Mouse (Mus musculus): ENCODE measurements around the gene Ankrd34c. TPM values are rescaled to one million over a fixed set of nuclear protein-coding genes. Genes with fewer than 3 reads are reported as not detected.

Gene Ankrd34c
- polyA plus RNA-seq, 1 experiment: not detected

DNA sequence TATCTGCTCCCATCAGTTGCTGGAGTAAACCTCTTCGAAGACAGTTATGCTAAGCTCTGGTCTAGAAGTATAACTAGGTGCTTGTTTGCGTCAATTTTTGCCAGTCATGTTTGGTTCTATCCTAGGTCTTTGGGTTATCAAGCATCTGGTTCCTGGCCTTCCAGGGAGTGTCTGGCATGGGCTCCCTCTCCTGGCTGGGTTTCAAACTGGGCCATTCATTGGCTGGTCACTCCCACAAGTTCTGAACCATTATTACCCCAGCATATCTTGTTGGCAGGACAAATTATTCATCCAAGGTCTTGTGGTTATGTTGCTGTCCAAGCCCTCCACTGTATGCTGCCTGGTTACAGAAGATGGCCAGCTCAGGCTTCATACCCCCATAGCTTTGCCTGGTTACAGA lies 44.6 kb downstream of the Ankrd34c start:
- H3K4me1 ChIP-seq (ENCODE audit: control insufficient read depth, insufficient read depth, low read length): no peaks in the 10 kb centered on the region
- no peak for TF ChIP-seq POLR2A (IDR thresholded peaks at IDR 0.05; ENCODE audit: insufficient read depth, low read depth, low read length)
- TF ChIP-seq CTCF (IDR thresholded peaks at IDR 0.05; ENCODE audit: insufficient read depth, low read depth, low read length): no peak
- no peak overlapping the region for H3K27ac ChIP-seq (ENCODE audit: insufficient read depth, low read depth, low read length)
- 100% methylated on average over 2 of the region's 2 CpGs for WGBS
- no peak overlapping the region for H3K4me3 ChIP-seq (ENCODE audit: insufficient read depth, low read depth, low read length)

DNA sequence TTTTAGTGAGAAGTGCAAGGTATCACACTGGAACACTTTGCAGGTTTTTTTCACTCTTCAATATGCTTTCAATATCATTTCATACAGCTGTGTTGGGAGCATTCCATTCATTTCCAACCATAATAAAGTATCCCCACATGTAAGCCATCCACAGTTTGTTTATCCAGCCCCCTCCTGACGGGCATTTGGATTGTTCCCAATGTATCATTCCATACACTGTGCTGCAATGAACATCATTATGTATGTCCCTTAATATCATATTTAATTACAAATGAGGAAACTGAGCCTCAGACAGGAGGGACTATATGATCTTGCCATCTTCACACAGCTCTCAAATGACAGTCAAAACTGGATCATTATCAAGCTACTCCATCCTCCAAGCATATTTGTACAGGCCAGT lies 49.1 kb downstream of the Ankrd34c start:
- no peak for TF ChIP-seq POLR2A (IDR thresholded peaks at IDR 0.05; ENCODE audit: insufficient read depth, low read depth, low read length)
- TF ChIP-seq CTCF (IDR thresholded peaks at IDR 0.05; ENCODE audit: insufficient read depth, low read depth, low read length): no peak
- WGBS: 84% methylated on average over 1 of the region's 1 CpGs
- Histone ChIP-seq H3K4me3 (ENCODE audit: insufficient read depth, low read depth, low read length) (no peak overlapping the region), H3K4me1 (ENCODE audit: control insufficient read depth, insufficient read depth, low read length) (no peaks in the 10 kb centered on the region), H3K27ac (ENCODE audit: insufficient read depth, low read depth, low read length) (no peak overlapping the region)

DNA sequence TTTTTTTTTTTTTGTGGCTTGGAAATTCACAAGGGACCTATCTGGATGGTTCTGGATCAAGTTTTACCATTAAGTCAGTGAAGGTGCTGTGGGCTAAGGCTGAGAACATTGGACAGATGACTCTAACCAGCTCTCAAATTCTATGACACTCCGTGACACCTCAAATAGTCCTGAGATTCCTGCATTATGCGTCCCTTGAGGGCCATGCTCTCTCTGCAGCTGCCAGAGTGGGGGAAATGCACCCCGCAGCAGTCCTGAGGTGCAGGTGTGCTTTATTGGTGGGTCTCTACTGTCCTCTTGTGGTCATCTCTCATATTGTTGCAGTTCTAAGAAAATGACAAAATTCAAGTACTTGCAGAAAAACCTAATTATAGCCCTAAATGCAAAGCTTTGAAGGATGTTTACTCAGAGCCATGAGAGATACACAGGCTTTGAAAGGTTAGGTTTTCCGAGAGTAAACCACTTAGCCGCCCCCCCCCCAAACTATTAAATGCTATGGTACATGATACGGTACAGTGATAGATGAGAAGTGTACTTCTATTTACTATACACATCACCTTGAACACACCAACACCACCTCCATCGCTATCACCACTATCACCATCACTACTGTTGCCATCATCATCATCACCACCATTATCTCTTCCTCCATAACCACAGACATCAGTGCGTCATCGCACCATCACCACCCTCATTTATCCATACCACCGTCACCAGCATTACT lies 50.6 kb downstream of the Ankrd34c start:
- 59% methylated on average over 10 of the region's 10 CpGs for WGBS
- H3K4me1 ChIP-seq (ENCODE audit: control insufficient read depth, insufficient read depth, low read length): no peaks in the 10 kb centered on the region
- TF ChIP-seq CTCF (IDR thresholded peaks at IDR 0.05; ENCODE audit: insufficient read depth, low read depth, low read length) (no peak), POLR2A (IDR thresholded peaks at IDR 0.05; ENCODE audit: insufficient read depth, low read depth, low read length) (no peak)
- H3K4me3 ChIP-seq (ENCODE audit: insufficient read depth, low read depth, low read length): no peak overlapping the region
- H3K27ac ChIP-seq (ENCODE audit: insufficient read depth, low read depth, low read length): no peak overlapping the region

DNA sequence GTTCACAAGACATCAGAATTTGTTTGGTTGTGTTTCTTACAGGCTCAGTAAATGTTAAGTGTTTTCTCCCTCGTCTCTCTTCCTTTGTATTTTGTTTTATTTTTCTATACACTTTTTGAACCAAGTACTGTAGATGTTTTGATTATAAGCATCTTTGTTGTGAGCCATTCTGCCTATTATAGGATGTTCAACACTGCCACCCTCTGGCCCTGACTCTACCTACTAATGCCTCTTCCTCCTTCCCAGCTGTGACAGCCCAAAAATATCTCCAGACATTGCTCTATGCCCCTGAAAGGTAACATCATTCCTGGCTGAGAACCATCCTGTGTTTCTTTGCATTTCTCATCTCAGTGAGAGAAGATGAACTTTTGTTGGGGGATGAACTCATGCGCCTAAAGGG lies 52.0 kb downstream of the Ankrd34c start:
- no peaks in the 10 kb centered on the region for H3K4me1 ChIP-seq (ENCODE audit: control insufficient read depth, insufficient read depth, low read length)
- H3K27ac ChIP-seq (ENCODE audit: insufficient read depth, low read depth, low read length): no peak overlapping the region
- no peak overlapping the region for H3K4me3 ChIP-seq (ENCODE audit: insufficient read depth, low read depth, low read length)
- 65% methylated on average over 2 of the region's 2 CpGs for WGBS
- no peak for TF ChIP-seq CTCF (IDR thresholded peaks at IDR 0.05; ENCODE audit: insufficient read depth, low read depth, low read length)
- no peak for TF ChIP-seq POLR2A (IDR thresholded peaks at IDR 0.05; ENCODE audit: insufficient read depth, low read depth, low read length)

DNA sequence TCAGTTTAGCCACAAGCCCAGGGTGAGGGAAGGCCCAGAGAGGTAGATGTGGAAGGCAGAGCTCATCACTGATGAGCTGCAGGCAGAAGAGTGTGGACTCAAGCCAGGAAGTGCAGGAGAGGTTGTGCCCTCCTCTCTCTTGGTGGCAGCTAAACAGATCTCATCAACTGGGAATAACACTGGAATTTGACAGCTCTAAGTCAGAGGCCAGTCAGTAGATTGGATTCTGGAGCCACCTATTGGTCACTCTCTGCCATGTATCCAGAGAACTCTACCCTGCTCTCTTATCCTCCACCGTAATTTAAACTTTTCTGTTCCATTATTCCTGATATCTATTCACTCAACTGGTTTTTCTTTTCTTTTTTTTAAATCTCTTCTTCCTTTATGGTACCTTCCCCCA lies 59.3 kb downstream of the Ankrd34c start:
- no peak overlapping the region for H3K4me3 ChIP-seq (ENCODE audit: insufficient read depth, low read depth, low read length)
- TF ChIP-seq POLR2A (IDR thresholded peaks at IDR 0.05; ENCODE audit: insufficient read depth, low read depth, low read length) (no peak), CTCF (IDR thresholded peaks at IDR 0.05; ENCODE audit: insufficient read depth, low read depth, low read length) (no peak)
- 37% methylated on average over 1 of the region's 1 CpGs for WGBS
- no peak overlapping the region for H3K27ac ChIP-seq (ENCODE audit: insufficient read depth, low read depth, low read length)
- H3K4me1 ChIP-seq (ENCODE audit: control insufficient read depth, insufficient read depth, low read length): no peaks in the 10 kb centered on the region

Other genes with a start within 250 kb of the Ankrd34c start
- not detected in 2 replicates for gene Minar1, start 115.3 kb downstream of the Ankrd34c start, polyA plus RNA-seq (2012; ENCODE audit: insufficient read depth, insufficient read length, low replicate concordance, missing spikeins)
- gene Tmed3, start 33.4 kb downstream of the Ankrd34c start, polyA plus RNA-seq (2012; ENCODE audit: insufficient read depth, insufficient read length, low replicate concordance, missing spikeins): not detected in 2 replicates
- not detected in 2 replicates for gene Rasgrf1, start 171.4 kb upstream of the Ankrd34c start, polyA plus RNA-seq (2012; ENCODE audit: insufficient read depth, insufficient read length, low replicate concordance, missing spikeins)